Mouse (Mus musculus) c-Kit-negative CD71-positive TER-119-positive erythroid progenitor cells, embryonic 14.5 days (primary cell): ENCODE data around the gene Uts2b.
"Not testable (repeated sequence)": the region's sequence is repeated elsewhere in the genome, so short reads cannot be mapped to it uniquely, and the experiment has no call there.

Experiments used
- DNase-seq: peaks from one replicate; pipeline ENCODE4 v3.0.0-alpha.2; 2013; ENCODE audit warnings: low read depth, low spot score

The Uts2b gene

GRCm38 (mm10) chr16:27375318-27375717 is 5.3 kb upstream of the Uts2b start:
- DNase-seq: no peak

- no peak for DNase-seq
Observed at GRCm38 (mm10) chr16:27374139-27374538, 4.1 kb upstream of the Uts2b start.

DNA sequence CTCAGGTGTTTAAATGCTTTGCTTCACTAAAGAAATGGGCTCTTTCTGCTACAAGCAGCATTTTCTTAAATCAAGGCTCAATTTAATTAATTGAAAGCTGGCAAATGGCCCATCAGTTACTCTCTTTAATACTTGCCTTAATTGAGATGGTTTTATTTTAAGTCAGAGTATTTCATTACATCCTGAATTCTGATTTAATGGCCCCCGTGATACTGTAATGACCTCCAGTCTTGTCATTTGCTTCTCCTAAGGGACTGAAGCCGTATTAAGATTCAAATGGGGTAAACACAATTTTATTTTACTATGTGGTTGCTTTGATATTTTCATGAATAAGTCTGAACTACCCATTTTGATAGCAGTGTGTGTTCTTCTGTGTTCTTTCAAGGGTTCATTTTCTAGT is 661 bp upstream of the Uts2b start:
- DNase-seq: no peak

DNA sequence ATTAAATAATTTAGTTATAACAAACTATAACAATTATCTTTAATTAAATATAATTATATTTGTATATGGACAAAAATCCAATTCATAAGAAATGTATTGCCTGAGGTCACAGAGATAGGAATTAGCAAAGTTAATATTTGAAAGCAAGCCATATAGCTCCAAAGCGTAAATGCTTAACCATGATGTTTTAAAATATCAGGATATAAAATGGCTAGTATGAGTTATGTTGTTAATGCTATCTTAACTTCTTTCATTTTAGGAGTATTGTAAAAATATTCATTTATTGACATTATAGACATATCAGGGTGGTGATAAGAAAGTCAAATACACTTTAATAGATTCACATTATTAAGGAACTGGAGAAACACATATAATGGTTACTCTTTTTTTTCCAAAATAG is 10.0 kb downstream of the Uts2b start:
- DNase-seq: no peak

DNA sequence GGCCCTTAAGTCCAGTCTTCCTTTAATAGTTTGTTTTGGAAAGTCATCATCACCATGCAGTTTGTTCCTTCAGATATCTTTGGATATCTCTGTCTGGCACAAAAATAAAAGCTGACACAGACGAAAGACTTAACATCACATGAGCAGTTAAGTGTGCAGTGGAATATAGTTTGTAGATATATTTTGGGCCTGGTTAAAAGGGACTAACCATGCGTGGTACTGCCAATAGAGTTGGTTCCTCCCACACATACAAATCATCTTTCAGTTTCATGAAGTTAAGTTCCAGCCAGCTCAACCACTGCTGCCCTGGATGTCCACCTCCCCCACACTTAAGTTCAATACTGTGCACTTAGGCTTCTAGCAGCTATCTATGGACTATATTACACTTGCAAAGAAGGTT is 15.6 kb downstream of the Uts2b start:
- DNase-seq: no peak

DNA sequence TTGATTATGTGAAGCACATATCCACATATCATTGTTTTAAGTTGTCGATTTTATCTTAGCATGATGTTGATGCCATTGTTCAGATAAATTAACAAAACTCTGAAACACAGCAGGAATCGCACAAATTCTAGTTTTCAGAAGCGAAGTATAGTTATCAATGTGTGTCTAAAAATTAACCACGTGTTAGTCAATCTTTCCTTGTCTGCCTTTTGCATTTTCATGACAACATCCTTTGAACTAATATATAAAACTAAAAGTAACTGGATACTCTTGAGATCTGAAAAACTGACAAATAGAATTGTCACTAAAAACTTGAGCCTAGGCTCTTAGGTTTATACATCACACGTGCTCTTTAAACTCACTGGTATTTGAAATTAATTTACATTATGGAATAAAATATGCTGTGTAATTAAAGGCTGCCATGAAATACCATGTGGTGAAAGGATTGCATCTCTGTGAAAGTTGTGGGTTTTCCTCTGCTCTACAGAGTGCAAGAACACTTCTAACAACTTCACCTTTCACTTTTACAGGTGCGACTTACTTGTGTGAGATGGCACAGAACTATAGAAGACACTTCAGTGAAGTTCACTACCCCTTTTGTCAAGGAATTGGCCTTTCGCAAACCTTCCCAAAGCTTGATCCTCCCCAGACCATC is 20.0 kb downstream of the Uts2b start:
- DNase-seq: no peak

DNA sequence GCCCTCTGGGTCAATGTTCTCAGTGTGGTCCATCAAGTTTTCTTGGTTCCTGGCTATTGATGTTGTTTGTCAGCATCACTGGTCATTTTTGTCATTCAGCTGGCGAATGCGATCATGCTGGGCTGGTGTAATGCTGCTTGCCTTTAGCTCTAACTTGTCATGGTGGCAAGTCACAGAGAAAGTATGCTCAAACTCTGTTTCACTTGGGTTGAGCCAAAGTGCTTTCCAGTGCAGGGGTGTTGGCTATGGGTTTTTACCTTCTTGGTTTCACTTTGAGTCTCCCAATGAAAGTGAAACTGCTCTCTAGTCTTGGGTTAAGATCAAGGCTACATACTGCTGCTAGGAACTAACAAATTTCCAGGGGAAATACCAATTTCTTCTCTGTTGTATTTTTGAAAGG is 20.8 kb downstream of the Uts2b start:
- no peak for DNase-seq

DNA sequence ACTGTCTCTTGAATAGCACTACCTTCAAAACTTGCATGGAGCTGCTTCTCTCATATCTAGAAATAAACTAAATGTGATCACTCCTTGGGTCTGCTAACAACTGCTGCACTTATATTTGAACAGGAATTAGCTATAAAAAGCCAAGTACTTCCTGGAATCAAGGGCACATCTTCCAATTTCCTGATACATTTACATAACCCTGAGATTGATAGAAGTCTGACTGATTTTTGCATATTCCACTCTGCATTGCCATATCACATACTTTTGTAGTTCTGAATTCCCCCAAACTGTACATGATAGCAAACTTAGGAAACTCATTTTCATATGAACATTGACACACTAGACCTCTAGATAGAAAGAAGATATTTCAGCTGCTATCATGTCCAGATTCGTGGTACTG is 21.7 kb downstream of the Uts2b start:
- DNase-seq: no peak

DNA sequence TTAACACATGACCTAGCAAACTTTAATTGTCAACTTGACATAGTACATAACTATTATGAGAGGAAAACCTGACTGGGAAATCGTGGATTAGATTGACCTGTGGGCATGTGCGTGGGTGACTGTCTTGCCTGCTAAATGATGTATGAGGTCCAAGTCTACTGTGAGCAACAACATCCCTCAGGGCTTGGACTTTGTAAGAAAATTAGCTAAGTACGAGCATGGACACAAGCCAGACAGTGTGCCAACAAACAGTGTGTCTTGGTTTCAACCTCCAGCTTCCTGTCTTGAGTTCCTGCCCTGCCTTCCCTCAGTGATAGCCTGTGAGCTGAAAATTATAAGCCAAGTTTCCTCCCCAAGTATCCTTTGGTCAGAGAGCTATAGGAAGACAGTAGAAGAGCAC is 22.5 kb downstream of the Uts2b start:
- no peak for DNase-seq

- DNase-seq: no peak
Observed at GRCm38 (mm10) chr16:27326463-27326862, 43.6 kb downstream of the Uts2b start.

GRCm38 (mm10) chr16:27322047-27322446 is 48.0 kb downstream of the Uts2b start:
- no peak for DNase-seq

- no peak for DNase-seq
Observed at GRCm38 (mm10) chr16:27319099-27319498, 50.9 kb downstream of the Uts2b start.

- DNase-seq: not testable (repeated sequence)
Observed at GRCm38 (mm10) chr16:27307189-27307588, 62.9 kb downstream of the Uts2b start, which contains the start of gene Ostn. Gene Ostn, plus strand, starts transcription at chr16:27307489.
